Mouse (Mus musculus) spleen, postnatal 4 days (tissue): ENCODE data around the gene Sun1.

ENCODE experiments used
- DNase-seq, 2 experiments: peaks; one replicate each; pipeline ENCODE4 v3.0.0; 2022; ENCODE audit warnings: low spot score in 2 of 2

The Sun1 gene

DNA sequence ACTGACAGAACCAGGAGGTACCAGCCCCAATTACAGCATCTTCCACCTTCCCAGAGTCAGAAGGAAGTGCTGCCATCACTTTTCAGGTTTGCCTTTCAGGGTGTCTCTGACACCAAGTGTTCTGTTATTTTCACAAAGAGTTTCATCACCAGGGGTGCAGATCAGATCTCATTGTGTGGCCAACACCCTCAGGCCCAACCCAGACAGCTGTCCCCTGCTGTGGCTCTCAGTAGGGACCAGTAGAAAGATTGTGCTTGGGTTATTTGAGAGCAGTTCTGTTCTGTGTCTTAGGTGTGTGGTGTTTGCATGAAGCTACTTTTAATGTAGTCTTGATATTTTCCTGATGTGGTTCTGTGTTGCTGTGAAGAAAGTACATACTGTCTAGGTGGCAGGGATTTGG is 7.7 kb downstream of the Sun1 start:
- no peak for DNase-seq

DNA sequence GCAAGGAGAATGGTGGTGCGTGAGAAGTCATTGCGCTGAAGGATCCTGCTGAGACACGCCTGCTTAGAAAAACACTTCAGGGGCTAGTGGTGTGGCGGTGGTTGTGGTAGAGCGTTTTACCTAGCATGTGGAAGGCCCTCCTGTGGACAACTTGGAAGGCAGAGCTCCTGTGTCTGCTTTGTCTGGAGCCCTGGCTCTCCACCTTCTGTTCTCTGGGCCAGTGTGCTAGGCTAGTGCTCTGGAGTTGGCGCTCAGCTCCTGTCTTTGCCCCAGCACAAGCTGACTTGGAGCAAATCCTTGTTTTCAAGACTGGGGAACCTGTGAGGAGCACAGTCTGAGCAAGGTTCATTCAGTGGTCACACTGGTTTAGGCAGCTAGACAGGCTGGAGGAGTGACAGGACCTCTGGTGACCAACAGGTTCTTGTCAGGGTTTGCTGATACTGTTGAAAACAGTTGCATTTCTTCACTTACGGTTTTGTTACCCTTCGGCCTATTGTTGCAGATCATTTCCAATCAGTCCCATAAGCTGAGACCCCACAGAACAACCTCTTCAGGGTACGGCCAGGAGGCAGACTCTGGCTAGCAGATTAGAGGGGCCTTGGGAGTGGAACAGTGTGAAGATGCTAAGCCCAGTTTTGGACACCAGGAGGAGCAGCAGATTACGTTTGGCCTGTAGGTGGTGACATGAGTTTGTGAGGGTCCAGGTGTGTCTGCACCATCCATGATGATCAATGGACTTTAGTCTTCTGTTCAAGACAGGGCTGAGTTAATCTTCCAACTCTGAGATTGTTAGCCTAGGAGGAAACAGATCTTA is 8.6 kb downstream of the Sun1 start:
- DNase-seq: no peak

DNA sequence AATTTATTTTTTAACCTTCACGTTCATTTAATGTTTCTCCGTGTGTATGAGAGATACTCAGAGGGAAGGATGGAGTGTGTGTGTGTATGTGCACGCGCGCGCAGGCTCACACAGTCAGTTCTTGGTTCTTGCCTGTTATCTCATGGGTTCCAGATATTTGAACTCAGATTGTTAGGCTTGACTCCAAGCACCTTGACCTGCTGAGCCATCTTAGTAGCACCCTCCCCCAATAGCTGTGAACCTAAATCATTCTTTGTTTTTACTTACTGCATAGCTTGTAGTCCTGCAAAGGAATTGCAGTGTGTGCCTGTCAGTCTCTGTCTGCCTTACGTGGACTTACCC is 9.2 kb downstream of the Sun1 start:
- DNase-seq: no peak

DNA sequence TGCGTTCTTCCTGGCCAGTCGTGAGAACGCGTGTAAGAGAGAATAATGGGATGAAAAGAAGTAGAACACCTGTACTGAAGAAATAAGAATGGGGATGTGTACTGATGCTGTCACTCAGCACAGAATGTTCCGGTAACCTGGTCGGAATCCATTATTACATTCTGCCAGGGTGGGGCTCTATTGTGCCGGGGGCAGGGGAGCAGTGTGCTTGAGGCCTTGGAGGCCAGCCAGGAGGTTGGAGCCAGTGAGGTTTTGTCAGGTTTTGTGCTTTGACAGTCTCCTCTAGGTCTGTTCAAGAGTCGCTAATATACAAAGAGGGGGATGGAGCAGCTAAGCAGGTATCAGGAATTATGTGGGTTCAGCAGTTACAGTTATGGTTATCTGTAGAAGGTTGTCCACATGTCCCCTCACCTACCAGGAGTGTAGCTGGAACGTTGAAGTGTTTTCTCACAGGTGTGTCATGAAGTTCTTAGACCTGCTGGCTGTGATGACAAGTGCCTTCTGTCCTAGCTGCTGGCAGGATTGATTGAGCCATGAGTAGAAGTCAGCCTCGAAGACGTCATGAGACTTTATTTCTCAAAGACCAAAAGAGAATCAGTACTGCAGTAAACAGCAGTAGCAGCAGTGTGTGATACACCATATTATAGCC is 11.4 kb downstream of the Sun1 start:
- DNase-seq: no peak

DNA sequence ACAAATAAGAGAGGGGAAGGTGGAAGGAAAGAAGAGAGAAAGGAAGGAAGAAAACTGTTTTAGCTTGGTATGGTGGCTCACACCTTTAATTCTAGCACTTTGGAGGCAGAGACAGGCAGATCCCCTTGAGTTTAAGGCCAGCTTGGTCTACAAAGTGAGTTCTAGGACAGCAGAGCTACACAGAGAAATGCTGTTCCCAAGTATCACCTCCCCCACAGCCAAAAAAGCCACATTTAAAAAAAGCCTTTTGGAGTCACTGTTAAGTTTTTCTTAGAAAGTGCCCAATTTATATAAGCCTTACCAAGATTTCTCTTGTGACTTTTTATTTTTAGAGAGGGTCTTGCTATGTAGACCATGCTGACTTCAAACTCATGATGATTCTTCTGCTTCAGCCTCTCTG is 13.9 kb downstream of the Sun1 start:
- DNase-seq: no peak

DNA sequence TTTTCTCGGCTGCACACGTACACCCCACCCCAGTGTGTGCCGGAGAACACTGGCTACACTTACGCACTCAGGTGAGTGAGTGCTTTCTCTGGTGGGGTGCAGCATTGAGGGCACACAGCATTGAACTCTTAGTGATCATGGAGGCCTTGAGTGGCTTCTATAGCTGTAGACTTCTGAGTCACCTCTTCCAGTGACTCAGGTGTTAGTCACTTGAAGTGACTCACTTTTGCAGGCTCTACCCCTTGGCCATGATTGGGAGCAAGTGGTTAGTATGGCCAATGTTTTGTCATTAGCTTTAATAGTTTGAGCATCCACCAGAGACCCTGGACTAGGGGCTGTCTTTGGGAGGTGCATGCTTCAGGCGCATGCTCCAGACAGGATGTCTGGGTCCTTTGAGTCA is 14.7 kb downstream of the Sun1 start:
- no peak for DNase-seq

DNA sequence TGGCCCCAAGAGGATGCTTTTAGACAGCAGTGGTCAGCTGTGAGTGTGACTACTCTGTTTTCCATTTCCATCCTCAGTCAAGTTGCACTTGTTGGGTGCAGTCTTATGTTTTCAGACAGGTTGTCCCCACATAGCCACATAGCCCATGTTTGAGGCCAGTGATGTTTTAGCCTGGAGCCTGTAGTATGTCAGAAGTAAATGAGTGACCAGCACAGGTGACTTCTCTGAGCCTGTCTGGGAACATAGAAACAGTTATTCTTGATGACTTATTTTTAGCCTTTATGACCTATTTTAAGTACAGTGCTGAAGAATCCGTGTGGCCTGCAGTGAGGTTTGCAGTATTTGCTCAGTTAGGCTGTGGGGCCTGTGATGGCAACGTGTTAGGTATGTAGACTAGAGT is 15.7 kb downstream of the Sun1 start:
- DNase-seq: no peak

DNA sequence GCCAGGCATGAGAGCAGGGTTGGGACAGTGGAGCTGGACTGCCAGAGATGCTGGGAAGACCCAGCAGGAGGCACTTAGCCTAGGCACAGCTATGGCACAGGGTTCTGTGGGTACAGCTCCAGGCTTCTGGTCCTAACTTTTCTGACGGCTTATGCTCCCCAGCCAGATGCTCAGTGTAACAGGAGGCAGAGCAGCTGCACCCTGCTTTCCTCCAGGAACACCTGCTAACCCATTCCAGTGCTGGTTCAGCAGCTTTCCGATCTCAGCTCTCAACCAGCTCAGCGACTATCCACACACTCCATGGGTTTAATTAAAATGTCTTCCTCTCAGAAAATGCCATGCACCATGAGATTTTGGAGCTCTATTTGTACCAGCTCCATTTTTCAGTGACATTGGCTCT is 16.3 kb downstream of the Sun1 start:
- DNase-seq: no peak

DNA sequence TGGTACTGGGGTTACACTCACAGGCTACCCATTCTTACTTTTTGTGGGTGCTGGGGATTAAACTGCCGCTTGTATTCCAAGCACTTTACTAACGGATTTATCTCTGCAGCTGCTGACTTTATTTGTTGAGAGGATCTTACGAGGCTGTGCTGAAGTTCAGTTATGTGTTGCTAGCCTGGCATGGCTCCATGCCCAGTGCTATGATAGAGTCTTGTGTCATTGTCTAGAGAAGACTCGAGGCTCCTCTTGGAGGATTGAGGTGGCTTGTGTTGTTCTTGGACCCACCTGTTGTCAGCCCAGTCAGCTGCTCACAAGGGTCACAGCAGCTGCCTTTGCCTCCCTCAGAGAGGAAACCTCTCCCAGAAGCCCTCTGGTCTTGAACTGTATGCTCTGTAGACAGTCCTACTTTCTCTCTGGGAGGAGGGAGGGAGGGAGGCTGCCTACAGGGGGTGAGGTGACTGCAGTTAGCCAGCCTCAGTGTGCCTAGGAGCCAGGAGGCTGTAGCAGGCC is 19.6 kb downstream of the Sun1 start:
- no peak for DNase-seq

DNA sequence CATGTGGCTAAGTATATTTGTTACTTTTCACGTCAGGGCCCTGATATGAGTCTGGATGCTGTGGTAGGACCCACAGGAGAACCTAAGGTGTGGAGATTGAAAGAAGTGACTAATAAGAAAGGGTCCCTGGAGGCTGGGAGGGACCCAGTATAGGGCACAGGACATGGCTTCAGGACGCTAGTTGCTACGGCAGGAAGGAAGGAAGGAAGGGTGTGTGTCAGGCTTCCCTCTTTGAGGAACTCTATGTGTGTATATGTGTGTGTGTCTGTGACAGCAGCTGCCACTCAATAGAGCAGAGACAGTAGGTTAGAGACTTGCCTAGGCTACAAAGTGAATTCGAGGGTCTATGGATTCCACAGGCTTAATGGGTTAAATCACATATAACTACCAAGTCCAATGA is 20.2 kb downstream of the Sun1 start:
- DNase-seq: no peak

DNA sequence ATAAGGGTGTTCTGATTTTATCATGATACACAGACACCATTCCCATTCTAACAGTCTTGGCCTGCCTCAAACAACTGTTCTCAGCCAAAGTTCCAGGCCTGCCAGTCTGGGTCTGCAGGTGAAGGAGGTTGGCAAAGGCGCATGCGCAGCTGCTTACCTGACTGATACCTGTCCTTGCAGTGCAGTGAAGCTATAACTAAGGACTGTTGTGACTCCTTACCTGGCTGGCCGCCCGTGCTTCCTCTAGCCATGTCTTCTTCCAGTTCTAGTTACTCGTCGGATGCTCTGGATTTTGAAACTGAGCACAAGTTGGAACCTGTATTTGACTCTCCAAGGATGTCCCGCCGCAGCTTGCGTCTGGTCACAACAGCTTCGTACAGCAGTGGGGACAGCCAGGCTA is 22.9 kb downstream of the Sun1 start:
- DNase-seq: no peak

DNA sequence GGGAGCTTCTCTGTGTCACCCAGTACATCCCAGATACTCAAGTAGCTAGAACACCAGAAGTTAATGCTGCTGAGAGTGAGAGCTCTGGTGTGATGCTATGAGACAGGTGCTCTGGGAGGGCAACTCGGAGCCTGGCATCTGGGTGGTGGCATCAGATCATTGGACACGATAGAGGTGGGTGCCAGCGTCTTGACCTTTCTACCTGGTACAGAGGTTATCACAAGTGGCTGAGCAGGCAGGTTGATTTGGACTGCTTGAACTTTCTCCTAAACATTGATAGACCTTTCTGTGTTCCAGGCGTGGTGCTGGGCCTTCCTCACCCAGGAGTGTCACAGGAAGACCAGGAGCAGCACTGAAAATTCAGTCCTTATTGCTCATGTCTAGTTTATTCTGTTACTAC is 26.8 kb downstream of the Sun1 start:
- DNase-seq: no peak

DNA sequence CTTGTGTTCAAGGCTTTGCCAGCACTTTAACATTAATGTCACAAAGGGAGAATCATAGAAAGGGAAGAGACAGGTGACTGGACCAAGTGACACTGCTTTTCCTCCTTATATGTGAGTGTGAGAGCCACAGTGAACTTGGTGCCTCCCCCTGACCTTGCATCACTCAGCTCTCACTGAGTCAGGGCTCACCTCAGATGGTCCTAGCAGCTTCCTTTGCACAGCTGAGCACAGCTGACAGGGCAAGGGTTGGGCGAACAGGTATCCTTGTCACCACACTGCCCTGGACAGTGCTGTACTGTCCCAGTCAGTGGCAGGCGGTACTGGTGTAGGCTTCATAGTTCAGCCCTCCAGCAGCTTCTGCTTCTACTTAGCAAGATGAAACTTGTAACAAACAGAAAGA is 27.2 kb downstream of the Sun1 start:
- DNase-seq: no peak

DNA sequence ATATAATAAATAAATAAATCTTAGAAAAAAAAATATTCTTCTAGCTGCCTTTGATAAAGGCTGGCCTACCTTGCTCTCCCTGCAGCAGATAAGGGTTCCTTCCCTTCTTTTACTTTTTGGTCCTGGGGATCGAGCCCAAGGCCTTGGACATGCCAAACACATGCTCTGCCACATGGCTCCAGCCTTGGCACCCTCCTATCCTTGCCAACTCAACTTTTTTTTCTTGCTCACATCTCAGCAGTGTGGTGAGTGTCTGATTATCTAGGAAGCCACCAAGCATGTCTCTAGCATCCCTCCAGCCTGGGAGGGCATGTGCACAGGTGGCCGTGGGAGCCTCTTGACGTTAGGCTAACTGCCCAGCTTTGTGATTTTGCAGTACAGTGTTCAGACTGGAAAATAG is 27.9 kb downstream of the Sun1 start:
- no peak for DNase-seq

DNA sequence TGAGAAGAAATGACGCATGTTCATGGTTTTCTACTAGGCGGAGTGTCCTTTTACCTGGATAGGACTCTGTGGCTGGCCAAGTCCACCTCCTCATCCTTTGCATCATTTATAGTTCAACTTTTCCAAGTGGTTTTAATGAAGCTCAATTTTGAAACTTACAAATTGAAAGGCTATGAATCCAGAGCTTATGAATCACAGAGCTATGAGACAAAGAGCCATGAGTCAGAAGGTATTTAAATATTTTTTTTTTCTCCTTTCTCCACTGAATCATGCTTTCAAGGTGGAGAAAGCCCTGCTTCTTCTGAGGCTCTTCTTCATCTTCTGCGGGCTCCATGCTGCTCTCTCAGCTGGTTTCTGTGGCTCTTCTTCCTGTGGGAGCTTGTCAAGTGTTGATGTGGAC is 29.3 kb downstream of the Sun1 start:
- no peak for DNase-seq

DNA sequence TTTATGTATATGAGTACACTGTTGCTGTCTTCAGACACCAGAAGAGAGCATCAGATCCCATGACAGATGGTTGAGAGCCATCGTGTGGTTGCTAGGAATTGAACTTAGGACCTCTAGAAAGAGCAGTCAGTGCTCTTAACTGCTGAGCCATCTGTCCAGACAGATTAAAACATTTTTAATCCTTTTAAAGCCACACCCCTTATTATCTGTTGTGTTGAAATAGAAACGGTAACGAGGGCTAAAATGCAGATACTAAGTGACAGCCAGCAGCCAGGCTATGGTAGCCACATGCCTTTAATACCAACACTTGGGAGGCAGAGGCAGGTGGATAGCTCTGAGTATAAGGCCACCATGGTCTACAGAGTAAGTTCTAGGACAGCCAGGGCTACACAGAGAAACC is 31.6 kb downstream of the Sun1 start:
- no peak for DNase-seq

DNA sequence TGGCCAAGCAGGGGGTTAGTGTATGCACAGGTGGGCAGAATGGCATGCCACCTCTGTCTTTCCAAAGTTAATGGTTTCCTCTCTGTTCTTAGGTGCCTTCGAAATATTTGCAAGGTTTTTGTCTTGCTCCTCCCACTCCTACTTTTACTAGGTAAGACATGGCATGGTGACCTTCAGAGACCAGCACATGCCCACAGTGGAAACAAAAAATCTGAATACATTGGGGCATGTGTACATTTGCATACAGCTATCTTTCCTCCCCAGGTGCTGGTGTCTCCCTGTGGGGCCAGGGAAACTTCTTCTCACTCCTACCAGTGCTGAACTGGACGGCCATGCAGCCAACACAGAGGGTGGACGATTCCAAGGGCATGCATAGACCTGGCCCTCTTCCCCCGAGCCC is 34.0 kb downstream of the Sun1 start:
- no peak for DNase-seq

DNA sequence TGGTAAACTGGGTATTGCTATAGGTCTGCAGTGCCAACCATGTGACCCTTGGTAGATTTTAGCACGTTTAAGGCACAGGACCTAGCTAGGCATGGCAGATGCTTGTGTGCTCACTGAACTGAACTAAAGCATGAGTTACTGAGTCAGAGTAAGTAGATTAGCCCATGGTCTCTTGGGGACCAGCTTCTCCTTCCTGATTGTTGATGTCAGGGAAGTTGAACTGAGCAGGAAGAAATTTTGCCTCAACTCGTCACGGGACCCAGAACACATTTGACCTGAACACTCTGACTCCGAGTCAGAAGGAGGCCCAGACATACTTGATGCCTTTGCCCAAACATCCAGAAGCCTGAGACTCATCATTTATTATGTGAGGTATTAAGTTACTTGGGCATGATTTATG is 37.0 kb downstream of the Sun1 start:
- DNase-seq: no peak

DNA sequence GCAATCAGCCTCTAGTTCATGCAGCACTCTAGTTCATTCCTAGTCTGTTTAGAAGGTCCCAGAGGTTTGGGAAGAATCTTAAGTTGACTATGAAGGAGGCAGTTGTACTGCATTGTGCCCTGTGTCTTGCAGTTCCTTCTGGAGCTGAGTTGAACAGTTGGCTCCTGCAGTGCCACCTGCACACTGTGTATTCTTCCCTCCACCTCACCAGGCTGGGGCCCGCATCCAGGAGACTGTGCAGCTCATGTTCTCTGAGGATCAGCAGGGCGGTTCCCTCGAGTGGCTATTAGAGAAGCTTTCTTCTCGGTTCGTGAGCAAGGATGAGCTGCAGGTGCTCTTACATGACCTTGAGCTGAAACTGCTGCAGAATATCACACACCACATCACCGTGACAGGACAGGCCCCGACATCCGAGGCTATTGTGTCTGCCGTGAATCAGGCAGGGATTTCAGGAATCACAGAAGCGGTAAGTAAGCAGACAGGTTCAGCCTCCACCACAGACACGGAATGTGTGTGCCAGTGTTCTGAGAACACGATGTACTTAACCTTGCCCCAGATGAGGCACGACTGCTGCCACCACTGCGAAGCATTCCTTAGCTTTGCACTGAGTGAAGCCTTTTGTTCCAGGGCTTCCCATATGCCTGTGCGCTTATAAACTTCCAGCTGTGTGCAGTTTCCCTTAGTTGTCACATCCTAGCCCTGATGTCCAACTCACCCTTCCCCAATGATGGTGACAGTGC is 40.8 kb downstream of the Sun1 start:
- no peak for DNase-seq

DNA sequence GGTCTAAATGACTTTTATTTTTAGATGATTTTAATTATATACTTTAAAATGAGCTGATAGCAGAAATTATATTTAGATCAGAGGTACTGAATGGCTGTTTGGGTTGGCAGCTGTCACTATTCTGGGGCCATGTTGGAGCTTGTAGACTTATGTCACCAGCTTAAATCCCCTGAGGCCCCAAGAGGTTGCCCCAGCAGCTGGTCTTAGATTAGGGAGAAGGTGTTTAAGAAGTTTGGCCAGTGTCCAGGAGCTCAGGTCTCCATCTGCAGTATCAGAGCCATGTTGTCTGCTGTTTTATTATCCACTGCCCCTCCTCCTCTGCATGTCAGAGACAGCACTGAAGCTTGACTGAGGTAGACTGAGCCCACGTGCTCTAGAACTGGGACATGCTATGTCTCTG is 42.9 kb downstream of the Sun1 start:
- peak in 1 of 2 experiments; percentile 47 for DNase-seq

DNA sequence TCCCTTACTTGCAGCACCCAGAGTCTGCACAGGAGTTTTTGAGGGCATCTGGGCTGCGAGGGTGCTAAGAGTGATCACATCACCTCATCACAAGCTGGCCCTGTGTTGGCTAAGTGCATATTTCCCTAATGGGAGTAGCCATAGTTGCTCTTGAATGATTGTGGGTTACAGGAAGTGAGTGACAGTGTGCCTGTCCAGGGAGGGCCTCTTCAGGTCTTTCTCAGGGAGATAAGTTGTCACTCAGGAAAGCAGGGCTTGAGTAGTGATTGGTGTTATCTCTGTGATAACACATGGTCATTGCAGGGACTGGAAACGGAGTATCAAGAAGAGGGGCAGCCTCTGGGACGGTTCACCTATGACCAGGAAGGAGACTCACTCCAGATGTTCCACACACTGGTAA is 47.3 kb downstream of the Sun1 start:
- DNase-seq: no peak

DNA sequence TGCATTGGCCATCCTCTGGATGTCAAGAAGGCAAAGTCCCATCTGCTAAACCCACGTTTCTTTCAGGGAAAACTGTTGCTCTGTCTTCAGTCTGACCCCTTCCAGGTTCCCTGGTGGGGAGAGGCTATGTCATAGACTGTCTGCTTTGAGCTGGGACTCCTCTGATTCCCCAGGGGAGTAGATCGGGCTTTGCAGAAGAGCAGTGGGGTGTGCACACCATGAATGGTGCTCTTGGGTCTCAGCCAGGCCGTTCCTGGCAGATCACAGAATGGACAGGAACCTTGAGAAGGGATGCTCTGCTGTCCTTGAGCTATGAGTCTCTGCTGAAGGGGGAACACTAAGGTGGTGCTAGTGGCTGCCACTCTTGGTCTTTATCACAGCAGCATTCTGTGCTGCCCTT is 48.4 kb downstream of the Sun1 start:
- no peak for DNase-seq

DNA sequence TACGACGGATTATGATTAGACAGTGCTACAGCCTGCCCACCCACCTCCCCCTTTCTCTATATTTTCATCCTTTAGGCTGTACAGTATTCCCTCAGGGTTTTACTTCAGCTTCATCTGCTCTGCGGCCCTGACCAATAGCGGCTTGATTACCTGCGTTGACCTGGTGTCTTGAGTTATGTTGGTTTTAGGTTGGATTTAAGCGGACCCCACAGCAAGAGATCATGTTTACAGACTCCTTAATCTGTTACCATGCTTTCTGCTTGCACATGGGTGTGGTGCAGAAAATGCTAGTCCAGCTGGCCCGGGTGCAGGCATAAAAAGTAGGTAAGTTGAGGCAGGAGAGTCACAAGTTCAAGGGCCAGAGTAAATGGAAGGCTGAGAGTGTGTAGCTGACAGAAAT is 50.8 kb downstream of the Sun1 start:
- DNase-seq: no peak
